Mouse (Mus musculus) heart, embryonic 10.5 days (tissue): ENCODE measurements at regions not wholly inside any gene's neighbourhood (a gene's known extent, or its start where the extent isn't known, plus 50 kb on each side); places are given as distances from the start of the nearest gene placed in this dataset.

Experiments
- DNase-seq: peaks from one replicate; pipeline ENCODE4 v3.0.0-alpha.2; 2017; ENCODE audit warnings: low spot score
- H3K27ac ChIP-seq: fragments of 300-500 bp; sonication (generic); 2 replicates; pipeline ENCODE4 v1.5.1; 2016; ENCODE audit warnings: mild to moderate bottlenecking
- H3K27me3 ChIP-seq: fragments of 300-500 bp; sonication (generic); 2 replicates; pipeline ENCODE4 v1.6.1; 2016; ENCODE audit warnings: mild to moderate bottlenecking; ENCODE audit not compliant: poor library complexity, insufficient read depth, severe bottlenecking
- H3K36me3 ChIP-seq: fragments of 300-500 bp; sonication (generic); 2 replicates; pipeline ENCODE4 v1.6.1; 2016; ENCODE audit warnings: mild to moderate bottlenecking, moderate library complexity
- H3K4me1 ChIP-seq: fragments of 300-500 bp; sonication (generic); 2 replicates; pipeline ENCODE4 v1.6.1; 2016; ENCODE audit warnings: mild to moderate bottlenecking
- H3K4me3 ChIP-seq: fragments of 300-500 bp; sonication (generic); 2 replicates; pipeline ENCODE4 v1.5.1; 2016; ENCODE audit warnings: mild to moderate bottlenecking, moderate library complexity
- H3K9me3 ChIP-seq: fragments of 300-500 bp; sonication (generic); 2 replicates; pipeline ENCODE4 v1.6.1; 2016; ENCODE audit warnings: mild to moderate bottlenecking, moderate library complexity
- WGBS: fragments of 180-500 bp; shearing (Covaris S2); methylation state at CpG from one replicate; pipeline ENCODE4 v1.1.7; 2016; 5-methylcytosine and 5-hydroxymethylcytosine counted together

GRCm38 (mm10) chr14:55301996-55302395 lies 80.2 kb downstream of the Dhrs2 start:
- WGBS: 42% methylated on average over 2 of the region's 2 CpGs
- Histone ChIP-seq H3K27ac (no peak overlapping the region), H3K27me3 (no peaks in the 10 kb centered on the region; the same call in 1 of the 2 replicates), H3K36me3 (no peaks in the 10 kb centered on the region), H3K4me1 (0 out of 2 replicates have a peak, but pooled peaks cover 5% of the 10 kb centered on the region), H3K9me3 (no peaks in the 10 kb centered on the region), H3K4me3 (no peak overlapping the region)
- no peak for DNase-seq

- peaks cover 12% of the 10 kb centered on the region for H3K4me1 ChIP-seq
- peak overlapping the region; percentile 84 for H3K27ac ChIP-seq
Observed at GRCm38 (mm10) chr14:55313615-55314014, 91.8 kb downstream of the Dhrs2 start.

GRCm38 (mm10) chr14:55323897-55324296 lies 102.1 kb downstream of the Dhrs2 start:
- Histone ChIP-seq H3K4me1 (peaks cover 9% of the 10 kb centered on the region), H3K4me3 (no peak overlapping the region), H3K27ac (peak overlapping the region; percentile 36; the same call in 1 of the 2 replicates), H3K27me3 (no peaks in the 10 kb centered on the region), H3K9me3 (no peaks in the 10 kb centered on the region), H3K36me3 (no peaks in the 10 kb centered on the region)
- no peak for DNase-seq

More at GRCm38 (mm10) chr14:55313615-55314014, 91.8 kb downstream of the Dhrs2 start:
- Histone ChIP-seq H3K36me3 (no peaks in the 10 kb centered on the region), H3K4me3 (0 out of 2 replicates have a peak overlapping the region, but pooled peaks have one; percentile 8), H3K9me3 (no peaks in the 10 kb centered on the region), H3K27me3 (no peaks in the 10 kb centered on the region)
- no peak for DNase-seq
- 40% methylated on average over 6 of the region's 6 CpGs for WGBS

GRCm38 (mm10) chr14:55324335-55324734 lies 102.5 kb downstream of the Dhrs2 start:
- Histone ChIP-seq H3K4me1 (peaks cover 9% of the 10 kb centered on the region), H3K4me3 (no peak overlapping the region), H3K9me3 (no peaks in the 10 kb centered on the region), H3K27me3 (no peaks in the 10 kb centered on the region), H3K36me3 (no peaks in the 10 kb centered on the region), H3K27ac (peak overlapping the region; percentile 36; the same call in 1 of the 2 replicates)
- WGBS: 60% methylated on average over 3 of the region's 3 CpGs
- DNase-seq: no peak

GRCm38 (mm10) chr14:55333812-55334211 lies 112.0 kb downstream of the Dhrs2 start:
- H3K4me1 ChIP-seq: peaks cover 10% of the 10 kb centered on the region
- WGBS: 64% methylated on average over 3 of the region's 3 CpGs
- no peaks in the 10 kb centered on the region for H3K27me3 ChIP-seq
- no peak overlapping the region for H3K27ac ChIP-seq
- no peak for DNase-seq
- no peak overlapping the region for H3K4me3 ChIP-seq
- no peaks in the 10 kb centered on the region for H3K36me3 ChIP-seq
- H3K9me3 ChIP-seq: no peaks in the 10 kb centered on the region

GRCm38 (mm10) chr14:55334305-55334704 lies 112.5 kb downstream of the Dhrs2 start:
- Histone ChIP-seq H3K27me3 (no peaks in the 10 kb centered on the region), H3K4me1 (peaks cover 10% of the 10 kb centered on the region), H3K27ac (no peak overlapping the region), H3K4me3 (no peak overlapping the region), H3K9me3 (no peaks in the 10 kb centered on the region), H3K36me3 (no peaks in the 10 kb centered on the region)
- 87% methylated on average over 7 of the region's 7 CpGs for WGBS
- DNase-seq: no peak

GRCm38 (mm10) chr14:55335586-55335985 lies 113.8 kb downstream of the Dhrs2 start:
- peaks cover 10% of the 10 kb centered on the region for H3K4me1 ChIP-seq
- no peaks in the 10 kb centered on the region for H3K9me3 ChIP-seq
- H3K27ac ChIP-seq: no peak overlapping the region
- DNase-seq: no peak
- no peaks in the 10 kb centered on the region for H3K36me3 ChIP-seq
- no peaks in the 10 kb centered on the region for H3K27me3 ChIP-seq
- WGBS: 83% methylated on average over 1 of the region's 1 CpGs
- no peak overlapping the region for H3K4me3 ChIP-seq

GRCm38 (mm10) chr14:55336451-55337195 lies 114.8 kb downstream of the Dhrs2 start:
- Histone ChIP-seq H3K27me3 (no peaks in the 10 kb centered on the region), H3K36me3 (no peaks in the 10 kb centered on the region), H3K9me3 (no peaks in the 10 kb centered on the region), H3K4me3 (no peak overlapping the region), H3K4me1 (peaks cover 10% of the 10 kb centered on the region), H3K27ac (no peak overlapping the region)
- DNase-seq: no peak
- WGBS: 49% methylated on average over 5 of the region's 5 CpGs

- H3K9me3 ChIP-seq: no peaks in the 10 kb centered on the region
- 70% methylated on average over 9 of the region's 9 CpGs for WGBS
- H3K36me3 ChIP-seq: no peaks in the 10 kb centered on the region
- no peak for DNase-seq
- H3K27me3 ChIP-seq: no peaks in the 10 kb centered on the region
- no peak overlapping the region for H3K4me3 ChIP-seq
- peak overlapping the region; percentile 77 for H3K27ac ChIP-seq
- peaks cover 10% of the 10 kb centered on the region for H3K4me1 ChIP-seq
Observed at GRCm38 (mm10) chr14:55338010-55338409, 116.2 kb downstream of the Dhrs2 start.

- WGBS: 30% methylated on average over 7 of the region's 7 CpGs
- no peaks in the 10 kb centered on the region for H3K9me3 ChIP-seq
- no peaks in the 10 kb centered on the region for H3K27me3 ChIP-seq
- DNase-seq: no peak
- H3K4me3 ChIP-seq: no peak overlapping the region
- H3K4me1 ChIP-seq: peaks cover 10% of the 10 kb centered on the region
- H3K36me3 ChIP-seq: no peaks in the 10 kb centered on the region
- 0 out of 2 replicates have a peak overlapping the region, but pooled peaks have one; percentile 47 for H3K27ac ChIP-seq
Observed at GRCm38 (mm10) chr14:55338500-55338899, 116.7 kb downstream of the Dhrs2 start.

- no peak for DNase-seq
- Histone ChIP-seq H3K4me3 (no peak overlapping the region), H3K36me3 (no peaks in the 10 kb centered on the region), H3K27ac (0 out of 2 replicates have a peak overlapping the region, but pooled peaks have one; percentile 18), H3K4me1 (peaks cover 13% of the 10 kb centered on the region), H3K27me3 (no peaks in the 10 kb centered on the region), H3K9me3 (no peaks in the 10 kb centered on the region)
- WGBS: 63% methylated on average over 9 of the region's 9 CpGs
Observed at GRCm38 (mm10) chr14:55339036-55339614, 117.3 kb downstream of the Dhrs2 start.

- 50% methylated on average over 1 of the region's 1 CpGs for WGBS
Observed at GRCm38 (mm10) chr14:55343341-55343740, 121.5 kb downstream of the Dhrs2 start.

GRCm38 (mm10) chr14:55343914-55344313 lies 122.1 kb downstream of the Dhrs2 start:
- WGBS: 28% methylated on average over 5 of the region's 5 CpGs
- H3K27me3 ChIP-seq: no peaks in the 10 kb centered on the region

More at GRCm38 (mm10) chr14:55343341-55343740, 121.5 kb downstream of the Dhrs2 start:
- Histone ChIP-seq H3K27me3 (no peaks in the 10 kb centered on the region), H3K36me3 (no peaks in the 10 kb centered on the region), H3K9me3 (no peaks in the 10 kb centered on the region), H3K4me1 (peaks cover 14% of the 10 kb centered on the region; the same call in 1 of the 2 replicates), H3K4me3 (no peak overlapping the region), H3K27ac (no peak overlapping the region)
- DNase-seq: no peak

More at GRCm38 (mm10) chr14:55343914-55344313, 122.1 kb downstream of the Dhrs2 start:
- H3K36me3 ChIP-seq: no peaks in the 10 kb centered on the region
- no peak overlapping the region for H3K4me3 ChIP-seq
- H3K27ac ChIP-seq: no peak overlapping the region
- peaks cover 10% of the 10 kb centered on the region; the same call in 1 of the 2 replicates for H3K4me1 ChIP-seq
- no peak for DNase-seq
- H3K9me3 ChIP-seq: no peaks in the 10 kb centered on the region
